Mouse (Mus musculus) kidney, adult 8-10 months (tissue): ENCODE results near the gene Slc4a3.

Experiments used
- DNase-seq, 2 experiments: peaks; one replicate each; pipeline ENCODE4 v3.0.0; 2022

The Slc4a3 gene

GRCm38 (mm10) chr1:75524679-75525078, 21.4 kb upstream of the Slc4a3 start:
- DNase-seq: no peak

- DNase-seq: no peak
These were observed 15.5 kb upstream of the Slc4a3 start for GRCm38 (mm10) chr1:75530546-75530945.

DNA sequence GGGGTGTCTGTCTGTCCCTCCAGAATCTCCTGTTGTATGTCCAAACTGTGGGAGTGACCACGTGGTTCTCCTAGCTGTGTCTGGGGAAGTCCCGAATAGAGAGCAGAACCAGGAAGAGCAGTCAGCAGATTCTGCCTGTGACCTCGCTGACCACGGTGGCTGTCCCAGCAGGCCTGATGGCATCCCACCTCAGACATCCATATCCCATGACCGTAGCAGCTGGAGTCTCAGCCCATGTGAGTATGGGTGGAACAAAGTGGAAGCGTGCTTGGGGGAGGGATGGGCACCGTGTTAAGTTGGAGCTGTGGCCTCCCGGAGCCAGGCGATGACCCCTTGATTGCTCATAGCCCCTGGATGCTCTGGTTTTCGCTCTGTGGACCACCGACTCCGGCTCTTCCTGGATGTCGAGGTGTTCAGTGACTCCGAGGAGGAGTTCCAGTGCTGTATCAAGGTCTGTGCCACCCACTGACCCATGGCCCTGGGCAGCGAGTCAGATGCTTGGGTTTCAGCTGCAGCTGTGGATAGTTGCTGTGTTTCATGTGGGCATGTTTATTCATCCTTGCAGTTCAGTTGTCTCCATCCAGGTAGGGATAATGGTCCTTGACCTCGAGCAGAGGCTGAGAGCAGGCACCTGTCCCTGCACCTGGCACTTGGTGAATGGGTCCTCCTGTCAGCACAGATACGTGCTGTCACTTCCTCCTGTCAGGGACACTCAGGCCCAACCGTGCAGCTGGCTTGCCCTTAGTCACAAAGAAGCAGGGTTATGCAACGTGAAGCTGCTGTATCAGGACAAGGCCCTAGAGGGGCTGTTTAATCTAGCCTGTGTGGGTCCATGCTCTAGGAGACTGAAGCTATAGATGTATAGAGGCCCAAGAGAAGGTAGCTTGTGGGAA, 13.5 kb upstream of the Slc4a3 start:
- DNase-seq: no peak

DNA sequence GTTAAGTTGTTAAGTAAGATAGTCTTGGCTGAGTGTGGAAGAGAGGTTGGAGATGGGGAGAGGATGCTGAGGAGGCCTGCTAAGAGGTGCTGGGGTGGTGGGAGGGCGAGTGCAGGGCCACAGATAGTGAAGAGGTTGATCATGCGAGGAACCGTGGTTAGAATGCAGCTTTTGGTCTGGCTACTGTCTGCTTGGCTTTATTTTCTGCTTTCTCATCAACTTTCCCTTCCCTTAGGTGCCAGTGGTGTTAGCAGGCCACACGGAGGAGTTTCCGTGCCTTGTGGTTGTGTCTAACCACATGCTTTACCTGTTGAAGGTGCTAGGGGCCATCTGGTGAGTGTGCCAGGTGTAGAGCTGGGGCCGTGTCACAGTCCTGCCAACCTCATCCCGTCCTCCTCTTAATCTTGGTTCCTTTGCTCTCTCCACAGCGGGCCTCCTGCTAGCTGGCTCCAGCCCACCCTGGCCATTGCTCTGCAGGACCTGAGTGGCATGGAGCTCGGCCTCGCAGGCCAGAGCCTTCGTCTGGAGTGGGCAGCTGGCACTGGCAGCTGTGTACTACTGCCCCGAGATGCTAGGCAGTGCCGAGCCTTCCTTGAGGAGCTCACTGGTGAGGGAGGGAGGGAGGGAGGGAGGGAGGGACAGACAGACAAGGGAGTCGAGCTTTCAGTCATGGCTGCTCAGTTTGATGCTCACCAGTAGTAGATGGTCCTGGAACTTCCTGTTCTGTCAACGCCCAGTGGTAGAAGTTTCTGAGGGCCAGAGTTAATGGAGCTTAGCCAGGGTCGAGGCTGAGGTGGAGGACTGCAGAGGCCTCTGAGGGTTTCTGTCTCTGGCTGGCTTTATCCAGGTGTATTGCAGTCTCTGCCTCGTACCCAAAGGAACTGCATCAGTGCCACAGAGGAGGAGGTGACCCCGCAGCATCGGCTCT, 12.5 kb upstream of the Slc4a3 start:
- DNase-seq: no peak

- DNase-seq: no peak
These were observed 8.5 kb upstream of the Slc4a3 start for GRCm38 (mm10) chr1:75537587-75537986.

GRCm38 (mm10) chr1:75538597-75539190, 7.4 kb upstream of the Slc4a3 start:
- DNase-seq: no peak

DNA sequence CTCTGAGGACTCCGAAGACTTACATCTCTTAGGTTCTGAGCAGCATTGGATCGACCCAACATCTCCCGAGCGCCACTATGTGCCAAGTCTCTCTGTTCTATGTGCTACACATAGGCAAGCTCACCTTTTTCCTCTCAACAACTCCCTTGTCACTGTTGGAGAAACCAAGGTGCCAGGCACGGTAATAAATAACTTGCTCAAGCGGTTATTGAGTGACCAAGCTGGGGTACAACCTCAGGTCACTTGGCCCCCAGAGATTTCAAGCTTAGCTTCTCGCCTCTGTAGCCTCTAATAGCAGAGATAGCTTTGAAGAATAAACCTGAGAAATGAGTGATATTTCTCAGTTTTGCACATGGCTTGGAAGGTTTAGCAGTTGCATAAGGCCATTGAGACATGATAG, 4.6 kb upstream of the Slc4a3 start:
- peak in 1 of 2 experiments; percentile 26 for DNase-seq

GRCm38 (mm10) chr1:75544351-75544750, 1.7 kb upstream of the Slc4a3 start:
- DNase-seq: no peak

- DNase-seq: no peak
These were observed 1.3 kb downstream of the Slc4a3 start for GRCm38 (mm10) chr1:75547351-75547750.

- DNase-seq: no peak
These were observed 2.0 kb downstream of the Slc4a3 start for GRCm38 (mm10) chr1:75548083-75548482.

DNA sequence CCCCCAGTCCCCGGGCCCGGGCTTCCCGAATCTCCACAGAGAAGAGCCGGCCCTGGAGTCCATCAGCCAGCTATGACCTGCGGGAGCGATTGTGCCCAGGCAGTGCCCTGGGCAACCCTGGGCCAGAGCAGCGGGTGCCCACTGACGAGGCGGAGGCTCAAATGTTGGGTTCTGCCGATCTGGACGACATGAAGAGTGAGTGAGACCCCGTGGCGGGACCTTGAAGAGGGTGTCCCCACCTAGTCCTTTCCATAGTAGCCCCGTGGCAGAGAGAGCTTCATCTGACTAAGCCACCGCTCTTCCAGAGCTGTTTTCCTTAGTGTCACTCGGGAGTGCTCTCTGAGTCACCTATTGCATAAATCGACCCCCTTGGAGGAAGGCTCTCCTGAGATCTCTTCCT, 2.8 kb downstream of the Slc4a3 start:
- no peak for DNase-seq

- no peak for DNase-seq
These were observed 3.5 kb downstream of the Slc4a3 start for GRCm38 (mm10) chr1:75549289-75550279.

GRCm38 (mm10) chr1:75550586-75550985, 4.5 kb downstream of the Slc4a3 start:
- no peak for DNase-seq

DNA sequence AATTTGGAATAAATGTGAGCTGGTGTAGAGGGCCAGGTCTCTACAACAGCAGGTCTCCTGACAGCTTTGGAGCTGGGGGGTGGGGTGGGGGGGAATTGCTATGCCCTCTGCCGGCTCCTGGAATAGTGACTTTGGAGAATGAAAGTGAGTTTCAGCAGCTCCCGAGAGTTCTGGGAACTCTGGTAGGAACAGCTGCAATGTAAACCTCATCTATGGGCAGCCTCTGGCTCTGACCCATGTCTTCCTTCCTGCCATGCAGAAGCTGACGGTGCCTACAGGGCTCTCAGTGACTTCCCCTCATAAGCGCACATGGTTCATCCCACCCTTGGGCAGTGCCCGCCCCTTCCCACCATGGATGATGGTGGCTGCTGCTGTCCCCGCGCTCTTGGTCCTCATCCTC, 9.6 kb downstream of the Slc4a3 start:
- no peak for DNase-seq

DNA sequence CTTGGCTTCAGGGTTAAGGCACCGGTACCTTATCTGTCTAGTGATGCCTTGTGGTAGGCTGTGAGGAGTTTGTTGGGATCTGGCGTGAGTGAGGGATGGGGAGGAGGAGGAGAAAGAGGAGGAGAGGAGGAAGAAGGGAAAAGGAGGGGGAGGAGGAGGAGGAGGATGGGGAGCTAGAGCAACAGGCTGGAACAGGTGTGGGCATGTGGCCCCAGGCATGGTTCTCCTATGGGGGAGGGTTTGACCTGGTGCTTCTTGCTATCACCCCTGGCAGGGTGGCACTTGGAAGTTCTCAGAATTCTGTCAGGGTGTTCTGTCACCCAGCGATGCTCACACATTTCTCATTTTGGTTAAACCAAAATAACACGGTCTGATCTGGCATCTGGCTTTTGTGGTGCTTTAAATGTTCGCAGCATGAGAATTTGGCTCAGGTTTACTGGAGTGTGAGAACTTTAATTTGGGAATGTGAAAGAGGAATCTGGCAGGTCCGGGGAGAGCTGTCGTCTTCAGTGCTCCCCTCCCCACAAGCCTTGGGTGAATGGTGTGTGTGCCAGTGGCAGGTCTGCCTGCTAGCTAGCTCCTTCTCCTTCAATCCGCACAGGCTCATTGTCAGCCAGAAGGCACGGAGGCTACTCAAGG, 10.2 kb downstream of the Slc4a3 start:
- DNase-seq: no peak

- DNase-seq: no peak
These were observed 11.0 kb downstream of the Slc4a3 start for GRCm38 (mm10) chr1:75557041-75557440.

- no peak for DNase-seq
These were observed 12.5 kb downstream of the Slc4a3 start for GRCm38 (mm10) chr1:75558388-75559178.

GRCm38 (mm10) chr1:75559212-75559925, 13.3 kb downstream of the Slc4a3 start:
- peak; percentile 90 to 95 for DNase-seq

- DNase-seq: no peak
These were observed 14.3 kb downstream of the Slc4a3 start for GRCm38 (mm10) chr1:75560206-75560913.
